Mouse (Mus musculus) liver, embryonic 13.5 days (tissue): ENCODE results near the gene Crtc2. TPM values are rescaled to one million over a fixed set of nuclear protein-coding genes. Genes with fewer than 3 reads are reported as not detected.
"Not testable (repeated sequence)": the region's sequence is repeated elsewhere in the genome, so short reads cannot be mapped to it uniquely, and the experiment has no call there.

ENCODE experiments used
- ATAC-seq: fragments of 200-750 bp; cut with Nextera tagmentation; 2 replicates; pipeline ENCODE4 v1.8.0; 2017; ENCODE audit warnings: low read depth, mild to moderate bottlenecking, moderate number of reproducible peaks, moderate library complexity
- DNase-seq: peaks from one replicate; pipeline ENCODE4 v3.0.0; 2022
- H3K27ac ChIP-seq: fragments of 300-500 bp; sonication (generic); 2 replicates; pipeline ENCODE4 v1.5.1; 2015; ENCODE audit warnings: moderate library complexity, mild to moderate bottlenecking, inconsistent platforms
- H3K27me3 ChIP-seq: fragments of 300-500 bp; sonication (generic); 2 replicates; pipeline ENCODE4 v1.6.1; 2015; ENCODE audit warnings: mild to moderate bottlenecking, inconsistent platforms
- H3K36me3 ChIP-seq: fragments of 300-500 bp; sonication (generic); 2 replicates; pipeline ENCODE4 v1.6.1; 2015; ENCODE audit warnings: mild to moderate bottlenecking, inconsistent platforms
- H3K4me1 ChIP-seq: fragments of 300-500 bp; sonication (generic); replicated peaks from 2 replicates; pipeline ENCODE4 v1.6.1; 2015; ENCODE audit warnings: inconsistent platforms
- H3K4me2 ChIP-seq: fragments of 300-500 bp; sonication (generic); 2 replicates; pipeline ENCODE4 v1.6.1; 2015; ENCODE audit warnings: inconsistent platforms, mild to moderate bottlenecking, moderate library complexity
- H3K4me3 ChIP-seq: fragments of 300-500 bp; sonication (generic); replicated peaks from 2 replicates; pipeline ENCODE4 v1.5.1; 2015; ENCODE audit warnings: mild to moderate bottlenecking, inconsistent platforms
- H3K9ac ChIP-seq: fragments of 300-500 bp; sonication (generic); 2 replicates; pipeline ENCODE4 v1.6.1; 2015; ENCODE audit warnings: mild to moderate bottlenecking, inconsistent platforms
- H3K9me3 ChIP-seq: fragments of 300-500 bp; sonication (generic); replicated peaks from 2 replicates; pipeline ENCODE4 v1.6.1; 2016; ENCODE audit warnings: inconsistent platforms
- WGBS: fragments of 180-500 bp; shearing (Covaris S2); methylation state at CpG from one replicate; pipeline ENCODE4 v1.1.7; 2015; ENCODE audit not compliant: insufficient replicate concordance; 5-methylcytosine and 5-hydroxymethylcytosine counted together
- polyA plus RNA-seq: library from polyadenylated mRNA; unstranded; fragments of >200 nt; fragmentation: Nextera tagmentation; extraction: Ambion mirVana; gene quantifications from 2 replicates; pipeline ENCODE4 v1.2.1, GENCODE M21; 2015

Crtc2 gene
- polyA plus RNA-seq, 1 experiment from 2014 or later: 4.2 TPM

GRCm38 (mm10) chr3:90272170-90272569 lies 18.2 kb downstream of the Crtc2 start:
- no peak for ATAC-seq
- H3K4me3 ChIP-seq: no peak overlapping the region
- H3K27me3 ChIP-seq: no peaks in the 10 kb centered on the region
- peaks cover 26% of the 10 kb centered on the region for H3K4me1 ChIP-seq
- WGBS: 84% methylated on average over 9 of the region's 9 CpGs
- peaks cover 44% of the 10 kb centered on the region for H3K36me3 ChIP-seq
- no peak overlapping the region for H3K4me2 ChIP-seq
- H3K9me3 ChIP-seq: no peaks in the 10 kb centered on the region
- no peak for DNase-seq
- H3K27ac ChIP-seq: no peak overlapping the region
- H3K9ac ChIP-seq: no peak overlapping the region

DNA sequence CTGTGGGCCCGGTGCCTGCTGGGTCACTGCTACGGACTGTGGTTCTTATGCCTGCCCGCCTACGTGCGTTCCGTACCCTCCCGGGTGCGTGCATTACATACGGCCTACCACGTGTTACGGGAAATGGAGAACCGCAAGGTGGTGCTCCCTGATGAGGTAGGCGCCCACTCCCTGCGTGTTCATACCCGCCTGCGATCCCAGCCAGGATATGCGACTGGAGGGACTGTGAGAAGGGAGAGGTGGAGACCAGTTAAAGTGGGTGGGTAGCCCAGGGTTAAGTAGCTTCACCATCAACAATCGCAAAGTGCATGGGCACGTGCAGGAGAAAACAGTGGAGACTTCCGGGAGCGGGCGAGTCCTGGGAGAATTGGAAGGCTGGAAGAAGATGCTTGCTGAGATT lies 19.9 kb downstream of the Crtc2 start:
- Histone ChIP-seq H3K4me3 (no peak overlapping the region), H3K4me1 (peaks cover 9% of the 10 kb centered on the region), H3K4me2 (no peak overlapping the region), H3K36me3 (peaks cover 50% of the 10 kb centered on the region), H3K27ac (no peak overlapping the region), H3K9me3 (no peaks in the 10 kb centered on the region), H3K9ac (no peak overlapping the region), H3K27me3 (no peaks in the 10 kb centered on the region)
- WGBS: 87% methylated on average over 22 of the region's 22 CpGs
- no peak for ATAC-seq
- DNase-seq: no peak

GRCm38 (mm10) chr3:90275286-90275685 lies 21.3 kb downstream of the Crtc2 start:
- no peak overlapping the region for H3K4me2 ChIP-seq
- H3K27me3 ChIP-seq: no peaks in the 10 kb centered on the region
- no peak overlapping the region for H3K4me3 ChIP-seq
- 0 out of 2 replicates have a peak, but pooled peaks cover 4% of the 10 kb centered on the region for H3K4me1 ChIP-seq
- no peaks in the 10 kb centered on the region for H3K9me3 ChIP-seq
- ATAC-seq (no peak), DNase-seq (no peak)
- H3K36me3 ChIP-seq: peaks cover 59% of the 10 kb centered on the region
- 82% methylated on average over 11 of the region's 11 CpGs for WGBS
- H3K9ac ChIP-seq: no peak overlapping the region
- H3K27ac ChIP-seq: no peak overlapping the region

GRCm38 (mm10) chr3:90276858-90277257 lies 22.9 kb downstream of the Crtc2 start:
- 80% methylated on average over 16 of the region's 16 CpGs for WGBS
- Histone ChIP-seq H3K9ac (no peak overlapping the region), H3K36me3 (peaks cover 59% of the 10 kb centered on the region), H3K4me2 (no peak overlapping the region), H3K27me3 (no peaks in the 10 kb centered on the region), H3K27ac (no peak overlapping the region), H3K4me3 (no peak overlapping the region), H3K9me3 (no peaks in the 10 kb centered on the region), H3K4me1 (0 out of 2 replicates have a peak, but pooled peaks cover 4% of the 10 kb centered on the region)
- DNase-seq: no peak
- no peak for ATAC-seq

DNA sequence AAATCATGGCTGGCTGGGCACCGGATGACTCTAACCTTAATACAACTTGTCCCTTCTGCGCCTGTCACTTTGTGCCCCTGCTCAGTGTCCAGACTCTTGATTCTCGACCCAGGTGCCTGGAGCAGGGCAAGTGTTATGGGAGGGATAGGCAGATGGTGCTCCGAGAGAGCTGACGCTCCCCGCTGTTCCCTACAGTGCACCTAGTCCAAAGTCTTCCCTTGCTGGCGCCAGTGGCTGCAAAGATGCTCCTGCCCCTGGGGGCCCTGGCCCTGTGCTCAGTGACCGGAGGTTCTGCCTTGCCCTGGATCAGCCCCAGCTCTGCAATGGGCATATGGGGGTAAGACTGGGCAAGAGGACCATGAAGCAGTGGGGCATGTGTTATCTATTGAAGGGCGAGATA lies 23.8 kb downstream of the Crtc2 start:
- H3K9me3 ChIP-seq: no peaks in the 10 kb centered on the region
- no peak overlapping the region for H3K27ac ChIP-seq
- DNase-seq (no peak), ATAC-seq (0 out of 2 replicates have a peak, but pooled peaks have one; percentile 19)
- no peaks in the 10 kb centered on the region for H3K27me3 ChIP-seq
- H3K4me1 ChIP-seq: 0 out of 2 replicates have a peak, but pooled peaks cover 4% of the 10 kb centered on the region
- H3K9ac ChIP-seq: no peak overlapping the region
- whole genome bisulfite sequencing: 85% methylated on average over 9 of the region's 9 CpGs
- no peak overlapping the region for H3K4me2 ChIP-seq
- H3K36me3 ChIP-seq: peaks cover 52% of the 10 kb centered on the region
- H3K4me3 ChIP-seq: no peak overlapping the region

- ATAC-seq (no peak; the same call in 1 of the 2 replicates), DNase-seq (no peak)
- Histone ChIP-seq H3K36me3 (peaks cover 50% of the 10 kb centered on the region), H3K27me3 (no peaks in the 10 kb centered on the region), H3K4me1 (0 out of 2 replicates have a peak, but pooled peaks cover 4% of the 10 kb centered on the region), H3K9ac (no peak overlapping the region), H3K4me2 (no peak overlapping the region), H3K9me3 (no peaks in the 10 kb centered on the region), H3K27ac (no peak overlapping the region), H3K4me3 (no peak overlapping the region)
- WGBS: 82% methylated on average over 10 of the region's 10 CpGs
These were observed 24.2 kb downstream of the Crtc2 start for GRCm38 (mm10) chr3:90278211-90278610.

GRCm38 (mm10) chr3:90279216-90279615 lies 25.3 kb downstream of the Crtc2 start:
- H3K4me3 ChIP-seq: no peak overlapping the region
- H3K9ac ChIP-seq: no peak overlapping the region
- DNase-seq: no peak

GRCm38 (mm10) chr3:90279743-90280142 lies 25.8 kb downstream of the Crtc2 start:
- ATAC-seq: no peak
- Histone ChIP-seq H3K4me1 (0 out of 2 replicates have a peak, but pooled peaks cover 4% of the 10 kb centered on the region), H3K4me2 (no peak overlapping the region), H3K9ac (no peak overlapping the region), H3K4me3 (no peak overlapping the region), H3K27ac (no peak overlapping the region), H3K36me3 (peaks cover 46% of the 10 kb centered on the region), H3K9me3 (no peaks in the 10 kb centered on the region), H3K27me3 (no peaks in the 10 kb centered on the region)
- no peak for DNase-seq
- WGBS: 85% methylated on average over 7 of the region's 7 CpGs

More at GRCm38 (mm10) chr3:90279216-90279615, 25.3 kb downstream of the Crtc2 start:
- H3K27me3 ChIP-seq: no peaks in the 10 kb centered on the region
- H3K4me2 ChIP-seq: no peak overlapping the region
- 86% methylated on average over 9 of the region's 9 CpGs for WGBS
- no peak for ATAC-seq
- 0 out of 2 replicates have a peak, but pooled peaks cover 4% of the 10 kb centered on the region for H3K4me1 ChIP-seq
- no peaks in the 10 kb centered on the region for H3K9me3 ChIP-seq
- H3K36me3 ChIP-seq: peaks cover 46% of the 10 kb centered on the region
- H3K27ac ChIP-seq: no peak overlapping the region

DNA sequence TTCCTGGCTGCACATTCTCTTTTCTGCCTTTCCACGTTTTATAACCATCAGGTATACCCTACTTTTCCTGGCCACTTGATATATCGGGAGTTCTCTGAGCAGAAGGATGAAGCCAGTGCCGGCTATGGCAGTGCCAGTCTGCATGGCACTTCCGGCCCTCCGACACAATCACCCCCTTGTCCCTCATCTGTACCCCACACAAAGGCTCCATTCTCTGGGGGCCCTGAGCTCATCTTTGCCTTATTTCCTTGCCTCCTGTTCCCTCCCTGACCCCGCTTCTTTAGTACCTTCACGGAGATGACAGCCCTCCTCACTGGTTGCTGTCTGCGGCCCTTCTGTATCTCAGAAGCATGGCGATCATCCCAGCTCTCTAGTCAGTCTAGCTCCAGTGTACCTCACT lies 26.7 kb downstream of the Crtc2 start:
- no peak for DNase-seq

DNA sequence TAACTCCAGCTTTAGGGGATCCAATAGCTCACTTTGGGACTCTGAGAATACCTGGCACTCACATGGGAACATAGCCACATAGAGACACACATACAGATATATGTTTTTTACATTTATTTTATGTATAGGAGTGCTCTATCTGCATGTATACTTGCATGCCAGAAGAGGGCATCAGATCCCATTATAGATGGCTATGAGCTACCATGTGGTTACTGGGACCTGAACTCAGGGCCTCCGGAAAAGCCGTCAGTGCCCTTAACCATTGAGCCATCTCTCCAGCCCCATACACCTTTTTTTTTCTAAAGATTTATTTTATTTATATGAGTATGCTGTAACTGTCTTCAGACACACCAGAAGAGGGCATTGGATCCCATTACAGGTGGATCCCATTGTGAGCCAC lies 30.2 kb downstream of the Crtc2 start:
- 91% methylated on average over 2 of the region's 2 CpGs for WGBS
- Histone ChIP-seq H3K36me3 (peaks cover 16% of the 10 kb centered on the region), H3K4me1 (no peaks in the 10 kb centered on the region), H3K9me3 (no peaks in the 10 kb centered on the region), H3K27ac (no peak overlapping the region), H3K27me3 (no peaks in the 10 kb centered on the region), H3K4me3 (no peak overlapping the region), H3K9ac (no peak overlapping the region), H3K4me2 (no peak overlapping the region)
- DNase-seq (no peak), ATAC-seq (no peak)

More for the DNA sequence above, 26.7 kb downstream of the Crtc2 start:
- no peak overlapping the region for H3K4me2 ChIP-seq
- 0 out of 2 replicates have a peak, but pooled peaks cover 4% of the 10 kb centered on the region for H3K4me1 ChIP-seq
- no peaks in the 10 kb centered on the region for H3K27me3 ChIP-seq
- H3K36me3 ChIP-seq: peaks cover 43% of the 10 kb centered on the region
- H3K27ac ChIP-seq: no peak overlapping the region
- ATAC-seq: no peak
- no peak overlapping the region for H3K9ac ChIP-seq
- 78% methylated on average over 9 of the region's 9 CpGs for WGBS
- H3K4me3 ChIP-seq: no peak overlapping the region
- no peaks in the 10 kb centered on the region for H3K9me3 ChIP-seq

- not testable (repeated sequence) for H3K4me3 ChIP-seq, H3K4me2 ChIP-seq, H3K27ac ChIP-seq, H3K36me3 ChIP-seq, H3K27me3 ChIP-seq, H3K9ac ChIP-seq, ATAC-seq, H3K9me3 ChIP-seq, DNase-seq
- 51% methylated on average over 3 of the region's 3 CpGs for WGBS
- peaks cover 11% of the 10 kb centered on the region for H3K4me1 ChIP-seq
These were observed 35.4 kb downstream of the Crtc2 start for GRCm38 (mm10) chr3:90289403-90289802.

GRCm38 (mm10) chr3:90290602-90291001 lies 36.6 kb downstream of the Crtc2 start:
- no peak overlapping the region for H3K4me2 ChIP-seq
- 81% methylated on average over 1 of the region's 1 CpGs for WGBS
- no peak for DNase-seq
- H3K36me3 ChIP-seq: 0 out of 2 replicates have a peak, but pooled peaks cover 4% of the 10 kb centered on the region
- no peaks in the 10 kb centered on the region for H3K27me3 ChIP-seq
- H3K4me1 ChIP-seq: peaks cover 23% of the 10 kb centered on the region
- ATAC-seq: no peak
- H3K4me3 ChIP-seq: no peak overlapping the region
- H3K27ac ChIP-seq: no peak overlapping the region
- H3K9me3 ChIP-seq: no peaks in the 10 kb centered on the region
- no peak overlapping the region for H3K9ac ChIP-seq
